Mouse (Mus musculus): ENCODE measurements around the gene Scml4. TPM values are rescaled to one million over a fixed set of nuclear protein-coding genes. Genes with fewer than 3 reads are reported as not detected.

The Scml4 gene
- polyA plus RNA-seq, 1 experiment: 1.9 TPM

Other genes with a start within 250 kb of the Scml4 start
- gene Sec63, start 98.9 kb upstream of the Scml4 start, polyA plus RNA-seq (2012; rRNA removed): 48.5 and 58.9 TPM in 2 replicates

Measured in frontal cortex, adult 2 months (tissue).